Mouse (Mus musculus): Measurements from ENCODE around the gene Gpr26. TPM values are rescaled to one million over a fixed set of nuclear protein-coding genes. Genes with fewer than 3 reads are reported as not detected.

The Gpr26 gene
- total RNA-seq (2021), result not detected
- long read RNA-seq, experiment 1, result 0 reads
- long read RNA-seq, experiment 2, result 0 reads

GRCm38 (mm10) chr7:131966023-131966915 is at the start of gene Gpr26:
Gene Gpr26, plus strand, starts transcription at chr7:131966460.
- intact Hi-C loops (cut with DNase I), result no loop called here
- DNase-seq, result no peak

- intact Hi-C loops (cut with DNase I), result no loop called here
- no peak for DNase-seq
Measured at GRCm38 (mm10) chr7:131917384-131917783, 48.9 kb upstream of the Gpr26 start.

- DNase-seq, result no peak
- intact Hi-C loops (cut with DNase I), result no loop called here
Measured at GRCm38 (mm10) chr7:131927288-131928050, 38.8 kb upstream of the Gpr26 start.

- intact Hi-C loops (cut with DNase I), result no loop called here
- DNase-seq, result no peak
Measured at GRCm38 (mm10) chr7:131937611-131938010, 28.6 kb upstream of the Gpr26 start.

- no peak for DNase-seq
- intact Hi-C loops (cut with DNase I), result no loop called here
Measured at GRCm38 (mm10) chr7:131951131-131951530, 15.1 kb upstream of the Gpr26 start.

- no peak for DNase-seq
- intact Hi-C loops (cut with DNase I), result no loop called here
Measured at GRCm38 (mm10) chr7:131953402-131953801, 12.9 kb upstream of the Gpr26 start.

DNA sequence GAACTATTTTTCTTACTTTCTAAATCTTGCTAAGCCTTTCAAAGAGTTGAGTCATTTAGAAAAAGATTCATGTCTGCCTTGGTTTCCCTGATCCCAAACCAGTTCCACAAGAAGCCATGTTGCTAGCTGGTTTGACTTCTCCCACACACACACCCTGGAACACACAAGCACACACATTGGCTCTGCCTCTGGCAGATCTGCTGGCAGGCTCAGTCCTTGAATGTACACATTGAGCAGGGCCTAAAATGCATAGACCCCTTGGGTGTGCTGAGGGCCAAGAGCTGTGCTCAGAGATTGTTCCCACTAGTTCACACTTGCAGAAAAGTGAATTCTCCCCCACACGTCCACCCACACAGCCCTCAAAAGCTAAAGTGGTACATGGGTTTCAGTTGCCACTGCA is 7.6 kb upstream of the Gpr26 start:
- DNase-seq, result no peak
- intact Hi-C loops (cut with DNase I), result no loop called here

GRCm38 (mm10) chr7:131960551-131960950 is 5.7 kb upstream of the Gpr26 start:
- intact Hi-C loops (cut with DNase I), result no loop called here
- no peak for DNase-seq

- no peak for DNase-seq
- intact Hi-C loops (cut with DNase I), result no loop called here
Measured at GRCm38 (mm10) chr7:131966916-131967494, 745 bp downstream of the Gpr26 start.

DNA sequence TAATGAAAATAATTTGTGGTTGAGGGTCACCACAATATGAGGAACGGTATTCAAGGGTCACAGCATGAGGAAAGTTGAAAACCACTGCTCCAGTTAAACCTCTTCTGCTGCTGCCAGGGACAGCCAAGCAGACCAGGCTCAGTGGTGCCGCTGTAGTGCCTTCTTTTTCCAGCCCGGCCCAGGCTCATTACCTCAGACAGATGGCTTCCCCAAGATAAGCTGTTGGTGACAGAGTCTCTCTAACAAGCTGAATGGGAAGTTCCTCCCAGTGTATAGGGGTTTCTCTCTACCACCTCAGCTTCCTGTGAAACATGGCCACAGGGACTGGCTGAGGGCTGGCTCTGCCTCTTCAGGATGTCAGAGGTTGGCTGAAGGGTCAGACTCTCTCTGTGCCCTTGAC is 4.0 kb downstream of the Gpr26 start:
- intact Hi-C loops (cut with DNase I), result no loop called here
- no peak for DNase-seq

DNA sequence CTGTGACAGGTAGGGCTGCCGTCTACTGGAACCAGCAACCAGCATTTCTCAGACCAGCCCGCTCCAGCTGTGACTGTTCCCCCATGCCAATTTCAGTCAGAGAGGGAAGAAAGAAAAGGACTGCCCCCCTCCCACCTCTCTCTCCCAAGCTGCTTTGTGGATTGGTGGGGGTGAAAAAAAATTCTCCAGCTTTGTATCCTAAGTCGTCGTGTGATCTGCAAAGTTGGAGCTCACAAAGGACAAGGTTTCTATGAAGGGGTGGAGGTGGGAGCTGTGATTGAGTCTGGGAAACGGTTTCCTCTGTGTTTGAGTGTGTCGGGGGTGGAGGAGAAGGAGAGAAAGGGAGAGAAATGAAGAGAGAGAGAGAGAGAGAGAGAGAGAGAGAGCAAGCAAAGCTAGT is 9.6 kb downstream of the Gpr26 start:
- DNase-seq, result no peak
- intact Hi-C loops (cut with DNase I), result no loop called here

- intact Hi-C loops (cut with DNase I), result no loop called here
- DNase-seq, result no peak
Measured at GRCm38 (mm10) chr7:131978609-131979008, 12.3 kb downstream of the Gpr26 start.

DNA sequence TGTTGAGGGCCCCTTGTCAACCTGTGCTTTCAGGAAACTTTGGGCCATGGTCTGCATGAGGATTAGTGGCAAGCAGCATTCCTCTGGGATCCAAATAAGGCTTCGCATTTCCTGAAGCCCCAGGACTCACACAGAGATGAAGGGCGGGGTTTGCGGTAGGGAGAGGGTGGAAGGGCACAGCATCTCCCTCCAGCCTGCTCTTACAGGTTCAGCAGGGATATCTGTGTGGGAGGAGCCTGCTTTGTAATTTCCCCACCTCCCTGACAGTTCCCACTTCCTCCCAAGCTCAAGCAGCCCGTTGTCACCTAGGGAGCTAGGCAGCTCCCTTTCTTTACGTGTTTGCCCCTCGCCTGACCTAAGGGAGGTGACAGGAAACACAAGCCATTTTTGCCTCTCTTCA is 22.8 kb downstream of the Gpr26 start:
- no peak for DNase-seq
- intact Hi-C loops (cut with DNase I), result no loop called here

DNA sequence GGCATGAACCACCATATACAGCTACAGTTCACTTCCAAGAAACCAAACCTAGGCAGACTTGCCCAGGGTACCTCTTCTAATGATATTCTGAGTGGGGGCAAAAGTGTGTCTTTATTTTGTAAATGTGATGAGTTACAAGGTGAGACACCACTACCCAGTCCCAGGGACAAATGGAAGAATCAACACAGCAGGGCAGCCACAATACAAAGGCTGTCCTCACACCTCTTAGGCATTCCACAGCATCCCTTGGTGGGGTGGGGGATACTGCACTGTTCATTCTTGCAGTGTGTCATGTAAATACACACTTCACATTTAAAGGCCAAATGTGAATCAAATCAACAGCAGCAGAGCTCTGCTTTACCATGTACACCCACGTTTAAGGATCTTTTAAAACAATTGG is 26.0 kb downstream of the Gpr26 start:
- DNase-seq, result no peak
- intact Hi-C loops (cut with DNase I), result no loop called here

DNA sequence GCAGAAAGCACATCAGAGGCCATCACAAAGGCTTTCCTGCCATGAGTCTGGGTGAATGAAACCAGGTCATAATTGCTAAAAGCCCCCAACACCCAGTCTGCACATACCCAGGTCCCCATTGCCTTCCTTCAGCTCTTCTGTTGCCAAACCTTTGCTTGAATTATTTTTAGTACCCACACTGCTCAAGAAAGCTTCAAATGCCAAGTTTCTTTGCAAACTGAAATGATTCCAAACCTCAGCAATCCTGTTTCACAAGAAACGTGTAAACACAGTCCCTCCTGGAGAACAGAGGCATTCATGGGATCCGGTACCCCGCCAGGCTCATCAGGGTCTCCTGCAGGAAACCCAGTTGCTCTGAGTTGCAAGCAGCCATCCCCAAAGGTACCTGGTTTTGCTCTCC is 26.6 kb downstream of the Gpr26 start:
- no peak for DNase-seq
- intact Hi-C loops (cut with DNase I), result no loop called here

- intact Hi-C loops (cut with DNase I), result no loop called here
- no peak for DNase-seq
Measured at GRCm38 (mm10) chr7:132005996-132006696, 39.9 kb downstream of the Gpr26 start.

GRCm38 (mm10) chr7:132009002-132009401 is 42.7 kb downstream of the Gpr26 start:
- intact Hi-C loops (cut with DNase I), result no loop called here
- no peak for DNase-seq

DNA sequence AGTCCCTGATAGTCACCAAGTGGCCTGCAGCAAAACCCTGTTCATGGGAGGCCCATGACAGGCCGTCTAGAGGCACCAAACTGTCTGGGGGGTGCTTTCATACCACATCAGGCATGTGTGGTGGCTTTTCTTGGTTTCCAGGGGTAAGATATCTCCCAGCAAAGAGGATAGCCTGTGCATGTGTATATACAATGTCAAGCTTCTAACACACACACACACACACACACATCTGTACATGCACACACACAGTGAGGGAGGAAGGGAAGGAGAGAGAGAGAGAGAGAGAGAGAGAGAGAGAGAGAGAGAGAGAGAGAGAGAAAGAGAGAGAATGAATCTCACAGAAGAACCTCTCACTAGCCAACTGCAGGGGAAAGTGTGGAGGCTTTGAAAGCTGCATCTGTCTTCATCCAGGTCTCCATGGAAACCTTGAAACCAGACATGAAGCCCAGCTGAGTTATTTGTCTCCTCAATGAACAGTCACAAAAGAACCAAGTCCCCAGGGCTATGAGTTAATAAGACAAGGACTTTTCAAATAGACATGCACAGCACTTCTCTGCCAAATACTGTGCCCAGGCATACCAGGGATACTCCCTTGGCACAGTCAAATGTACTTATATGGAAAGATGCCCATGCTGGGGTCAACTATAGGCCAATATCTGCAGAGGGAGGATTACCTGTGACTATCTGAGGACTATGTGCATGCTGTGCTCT is 46.9 kb downstream of the Gpr26 start:
- no peak for DNase-seq

DNA sequence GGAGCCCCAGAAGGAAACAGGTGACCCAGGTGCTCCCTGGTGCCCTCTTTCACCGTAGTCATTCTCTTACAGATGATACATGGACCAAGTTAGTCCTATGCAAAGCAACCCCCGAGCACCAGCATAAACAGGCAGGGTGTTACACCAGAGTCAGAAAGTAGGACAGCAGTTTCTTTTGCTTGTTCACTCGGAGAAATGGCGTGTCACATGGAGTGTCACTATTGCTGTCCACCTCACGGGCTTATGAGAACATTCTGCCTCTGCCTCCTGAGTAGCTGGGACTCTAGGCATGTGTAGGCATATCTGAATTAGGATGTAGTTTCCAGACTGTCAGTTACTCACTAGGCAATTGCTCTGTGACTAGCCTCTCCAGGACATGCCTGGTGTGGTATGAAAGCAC is 47.7 kb downstream of the Gpr26 start:
- intact Hi-C loops (cut with DNase I), result no loop called here
- no peak for DNase-seq

More for the DNA sequence above, 46.9 kb downstream of the Gpr26 start:
- intact Hi-C loops (cut with DNase I), result no loop called here

DNA sequence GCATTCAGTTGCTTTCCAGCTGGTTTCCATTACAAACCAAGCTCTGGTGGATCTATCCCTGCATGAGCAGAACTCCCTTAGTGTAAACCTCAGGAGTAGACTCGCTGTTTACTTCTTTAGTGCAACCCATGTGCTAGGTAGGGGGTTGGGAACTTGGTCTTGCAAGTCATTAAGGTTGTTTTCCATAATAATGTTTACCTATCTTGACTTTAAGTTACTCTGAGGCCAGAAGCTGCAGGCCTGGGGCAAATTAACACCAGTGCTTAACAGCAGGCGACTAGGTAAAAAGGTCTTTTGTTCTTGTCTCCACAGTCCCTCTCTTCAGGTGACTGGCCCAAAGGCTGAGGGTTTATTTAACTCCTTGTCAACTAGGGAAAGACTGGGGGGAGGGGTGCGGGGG is 48.9 kb downstream of the Gpr26 start:
- intact Hi-C loops (cut with DNase I), result no loop called here
- DNase-seq, result no peak

Data from gastrocnemius, postnatal 36 days (tissue).